Mouse (Mus musculus): ENCODE results near the gene Bsg.

The Bsg gene

DNA sequence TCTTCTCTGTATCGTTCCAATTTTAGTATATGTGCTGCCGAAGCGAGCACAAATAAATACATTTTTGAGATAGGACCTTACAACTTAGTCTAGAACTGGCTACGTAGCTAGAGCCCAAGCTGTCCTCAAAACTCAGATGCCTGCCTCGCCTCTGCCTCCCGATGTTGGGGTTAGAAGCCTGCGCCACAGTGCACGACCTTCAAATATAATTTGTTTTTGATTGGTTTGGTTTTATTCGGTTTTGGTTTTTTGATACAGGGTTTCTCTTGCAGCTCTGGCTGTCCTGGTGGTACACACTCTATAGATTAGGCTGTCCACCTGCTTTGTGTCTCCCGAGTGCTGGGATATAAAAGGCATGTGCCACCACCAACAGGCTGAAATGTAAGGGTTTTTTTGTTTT, 750 bp upstream of the Bsg start:
- DNase-seq (ENCODE audit: low read depth, low spot score) = no peak

DNA sequence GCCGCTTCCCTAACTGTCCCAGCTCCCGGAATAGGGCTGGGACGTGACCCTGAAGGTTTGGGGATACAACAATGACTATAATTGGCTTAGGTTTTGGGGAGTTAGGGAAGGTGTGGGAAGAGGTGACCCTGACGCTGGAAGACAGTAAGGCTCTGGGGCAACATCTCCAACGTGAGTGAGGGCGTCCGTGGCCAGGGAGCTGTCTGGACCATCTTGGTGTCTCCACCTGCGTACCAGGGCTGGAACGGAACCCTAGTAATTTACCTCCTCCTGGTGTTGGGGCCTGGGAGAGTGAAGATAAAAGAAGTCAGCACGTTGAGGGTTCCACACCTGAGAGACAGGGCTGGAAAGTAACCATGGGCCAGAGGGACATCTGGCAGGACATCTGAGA, 674 bp downstream of the Bsg start:
- DNase-seq (ENCODE audit: low read depth, low spot score) = no peak

DNA sequence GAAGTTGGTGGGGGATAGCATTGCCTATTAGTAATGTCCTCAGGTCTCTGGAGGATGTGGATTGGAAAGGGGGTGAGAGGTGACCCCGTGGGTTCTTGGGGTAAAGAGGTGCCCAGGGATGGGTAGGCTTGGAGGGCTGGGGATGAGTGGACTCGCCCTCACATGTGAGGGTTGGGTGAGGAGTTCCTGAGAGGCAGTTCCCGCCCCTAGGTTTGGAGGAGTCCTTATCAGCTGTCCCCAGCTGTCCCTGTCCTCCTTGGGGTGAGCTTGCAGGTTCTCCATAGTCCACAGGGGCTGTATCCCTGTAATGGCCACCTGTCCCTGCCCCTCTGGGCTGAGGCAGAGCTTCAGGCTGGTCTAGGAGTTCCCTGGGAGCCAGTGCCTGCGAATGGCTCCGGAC, 1.7 kb downstream of the Bsg start:
- DNase-seq (ENCODE audit: low read depth, low spot score) = no peak

DNA sequence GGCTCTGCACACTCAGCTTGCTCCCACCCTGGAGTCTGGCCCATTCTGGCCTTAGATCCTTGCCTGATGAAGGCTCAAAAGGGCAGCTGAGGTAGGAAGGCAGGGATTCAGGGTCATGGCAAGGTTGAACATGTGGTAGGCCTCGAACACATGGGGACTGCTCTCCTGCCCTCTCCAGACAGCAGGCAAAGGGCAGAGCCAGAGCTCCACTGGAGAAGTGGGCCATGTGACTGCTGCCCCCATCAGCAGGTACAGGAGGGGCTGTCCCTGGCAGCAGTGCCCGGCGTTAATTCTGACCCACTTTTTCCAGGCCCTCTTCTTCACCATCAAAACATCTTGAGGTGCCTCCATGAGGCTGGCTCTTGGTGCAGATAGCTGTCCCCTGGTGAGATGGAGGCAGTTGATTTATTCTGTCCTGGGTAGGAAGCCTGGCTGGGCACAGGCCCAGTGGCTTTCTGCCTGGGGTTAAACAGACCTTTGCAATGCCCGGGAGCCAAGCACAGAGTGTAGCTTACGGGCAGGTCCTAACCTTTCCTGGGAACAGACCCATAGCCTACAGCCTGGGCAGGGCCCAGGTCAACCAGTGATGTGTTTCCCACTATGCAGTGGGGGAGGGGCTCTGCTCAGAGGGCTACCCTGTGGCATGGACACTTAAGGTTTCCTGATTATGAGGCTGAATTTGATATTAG, 2.3 kb downstream of the Bsg start:
- no peak for DNase-seq (ENCODE audit: low read depth, low spot score)

DNA sequence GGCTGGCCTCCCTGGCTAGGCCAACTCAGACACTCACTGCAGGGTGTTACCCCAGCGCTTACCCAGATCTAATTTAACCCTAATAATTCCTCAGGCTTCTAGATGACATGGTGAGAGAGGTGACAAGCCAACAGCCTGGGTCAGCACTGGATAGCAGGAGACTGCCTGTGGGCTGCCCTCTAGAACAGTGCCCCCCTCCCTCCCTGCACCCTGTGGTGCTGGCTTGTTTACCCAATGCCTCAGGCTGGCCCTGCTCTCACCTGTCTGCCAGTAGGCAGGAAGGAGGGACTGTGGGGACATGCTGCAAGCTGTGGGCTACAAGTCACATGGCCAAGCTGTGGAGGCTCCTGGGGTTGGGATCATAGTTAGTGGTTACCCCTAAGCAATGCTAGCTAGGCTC, 2.9 kb downstream of the Bsg start:
- DNase-seq (ENCODE audit: low read depth, low spot score) = no peak

DNA sequence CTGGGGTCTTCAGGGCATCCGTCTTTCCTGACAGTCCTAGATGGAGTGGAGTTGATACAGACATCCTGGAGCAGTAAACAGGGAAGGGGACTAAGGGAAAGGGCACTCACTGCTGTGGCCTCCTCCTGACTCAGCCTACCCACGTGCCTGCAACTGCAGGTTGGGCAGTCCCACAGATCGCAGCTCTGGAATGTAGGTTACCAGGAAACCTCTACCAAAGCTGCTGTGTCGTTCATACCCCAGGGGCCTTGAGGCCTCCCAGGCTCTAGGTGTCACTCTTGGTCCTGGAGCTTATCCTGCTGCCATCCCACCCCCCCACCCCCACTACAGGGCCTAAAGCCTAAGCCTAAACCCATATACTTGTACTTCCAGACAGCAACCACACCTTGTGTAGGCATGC, 3.5 kb downstream of the Bsg start:
- peak; percentile 79 for DNase-seq (ENCODE audit: low read depth, low spot score)

DNA sequence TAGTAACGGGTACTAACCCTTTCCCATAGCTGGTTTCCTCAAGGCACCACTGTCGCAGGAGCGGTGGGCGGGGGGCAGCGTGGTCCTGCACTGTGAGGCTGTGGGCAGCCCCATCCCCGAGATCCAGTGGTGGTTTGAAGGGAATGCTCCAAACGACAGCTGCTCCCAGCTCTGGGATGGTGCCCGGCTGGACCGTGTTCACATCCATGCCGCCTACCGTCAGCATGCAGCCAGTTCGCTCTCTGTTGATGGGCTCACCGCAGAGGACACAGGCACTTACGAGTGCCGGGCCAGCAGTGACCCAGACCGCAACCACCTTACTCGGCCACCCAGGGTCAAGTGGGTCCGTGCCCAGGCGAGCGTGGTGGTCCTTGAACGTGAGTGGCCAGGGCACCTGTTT, 4.4 kb downstream of the Bsg start:
- no peak for DNase-seq (ENCODE audit: low read depth, low spot score)

DNA sequence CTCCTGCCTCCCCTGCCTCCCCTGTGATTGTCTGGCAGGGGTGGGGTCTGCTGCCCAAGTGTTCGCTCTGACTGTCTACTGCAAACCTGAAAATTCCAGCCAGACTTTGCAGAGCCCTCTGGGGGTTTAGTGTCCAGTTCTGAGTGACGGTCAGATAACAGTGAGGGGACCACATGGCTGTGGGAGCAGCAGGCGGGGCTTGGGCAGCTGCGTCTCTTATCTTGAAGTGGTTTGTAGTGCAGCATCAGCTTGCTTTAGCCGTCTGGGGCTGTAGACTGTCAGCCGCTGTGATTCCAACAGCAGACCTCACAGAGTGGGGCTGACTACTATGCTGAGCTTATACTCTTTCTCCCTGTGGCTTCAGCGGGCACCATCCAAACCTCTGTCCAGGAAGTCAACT, 5.0 kb downstream of the Bsg start:
- DNase-seq (ENCODE audit: low read depth, low spot score) = no peak

DNA sequence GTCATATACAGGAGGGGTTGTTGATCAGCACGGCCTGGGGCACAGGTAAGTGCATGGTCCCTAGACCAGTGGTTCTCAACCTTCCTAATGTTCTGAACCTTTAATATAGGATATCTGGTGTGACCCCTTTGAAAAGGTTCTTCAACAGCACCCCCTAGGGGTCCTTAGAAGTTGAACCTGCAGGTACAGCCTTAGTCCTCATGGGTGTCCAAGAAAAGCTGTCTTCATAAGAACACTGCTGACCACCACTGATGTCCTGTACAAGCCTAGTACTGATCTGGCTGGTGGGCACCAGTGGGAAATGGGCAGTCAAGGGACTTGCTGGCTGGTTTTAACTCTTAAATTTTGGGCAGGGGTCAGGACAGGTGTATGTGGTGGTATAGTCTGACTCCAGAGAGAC, 7.7 kb downstream of the Bsg start:
- peak; percentile 75 for DNase-seq (ENCODE audit: low read depth, low spot score)

DNA sequence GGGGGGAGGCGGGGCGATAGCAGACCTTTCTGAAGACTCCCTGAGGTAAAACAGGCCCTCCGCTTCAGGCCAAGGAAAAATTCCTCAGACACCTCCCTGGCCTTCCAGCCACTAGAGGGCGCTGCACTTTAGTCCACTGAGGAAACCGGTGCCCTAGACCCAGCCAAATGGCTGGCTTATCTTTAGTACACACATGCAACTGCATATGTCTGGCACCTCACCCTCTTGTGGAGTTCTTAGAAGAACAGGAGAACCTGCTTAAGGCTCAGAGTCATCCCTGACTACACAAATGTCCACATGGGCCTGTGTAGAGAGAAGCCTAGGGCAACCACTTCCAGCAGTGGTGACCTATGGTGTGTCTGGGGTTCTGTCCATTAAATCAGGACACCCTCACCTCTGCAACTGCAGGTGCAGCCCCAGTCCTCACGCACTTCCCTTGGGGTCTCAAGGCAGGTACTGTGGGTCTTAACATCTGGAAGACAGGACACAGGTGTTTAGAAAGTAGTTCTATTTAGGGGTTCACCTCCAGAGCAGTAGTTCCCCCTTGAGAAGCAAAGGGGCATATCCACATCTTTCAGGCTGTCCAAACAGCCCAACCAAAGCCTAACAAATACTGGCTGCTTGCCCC, 8.3 kb downstream of the Bsg start:
- peak; percentile 86 for DNase-seq (ENCODE audit: low read depth, low spot score)

DNA sequence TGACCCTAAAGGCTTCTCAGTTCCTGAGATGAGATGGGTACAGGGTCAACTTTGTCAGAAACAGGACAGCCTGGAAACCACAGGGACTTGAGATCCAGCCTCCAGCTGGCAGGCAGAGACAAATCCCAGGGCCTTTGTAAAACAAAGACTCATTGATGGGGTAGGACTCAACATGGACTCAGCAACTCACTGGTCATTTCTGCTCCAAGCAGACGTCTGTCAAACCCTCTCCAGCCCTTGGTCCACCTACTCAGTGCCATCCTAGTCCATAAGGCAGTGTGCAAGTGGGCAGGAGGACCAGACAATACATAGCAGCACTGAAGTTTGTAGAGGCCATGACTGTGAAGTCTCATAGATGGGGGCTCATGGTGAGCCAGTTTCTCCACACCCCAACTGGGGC, 8.9 kb downstream of the Bsg start:
- DNase-seq (ENCODE audit: low read depth, low spot score) = no peak

DNA sequence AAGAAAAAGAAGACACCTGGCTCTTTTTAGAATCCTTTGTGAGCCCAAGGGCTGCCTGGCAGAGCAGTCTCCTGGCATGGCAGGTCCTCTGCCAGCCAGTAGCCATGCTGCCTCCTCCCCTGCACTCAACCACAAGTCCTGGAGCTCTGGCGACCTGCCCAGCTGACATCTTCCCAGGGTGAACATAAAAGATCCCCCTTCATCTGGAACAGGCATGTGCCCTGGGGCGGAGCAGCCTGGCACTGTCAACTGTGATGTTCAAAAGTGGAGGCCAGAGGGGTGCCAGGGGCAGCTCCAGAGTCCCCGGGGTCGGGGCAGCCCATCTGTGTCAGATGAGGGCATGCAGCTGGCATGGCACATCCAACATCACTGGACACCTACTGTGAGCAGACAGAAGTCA, 10.7 kb downstream of the Bsg start:
- no peak for DNase-seq (ENCODE audit: low read depth, low spot score)

DNA sequence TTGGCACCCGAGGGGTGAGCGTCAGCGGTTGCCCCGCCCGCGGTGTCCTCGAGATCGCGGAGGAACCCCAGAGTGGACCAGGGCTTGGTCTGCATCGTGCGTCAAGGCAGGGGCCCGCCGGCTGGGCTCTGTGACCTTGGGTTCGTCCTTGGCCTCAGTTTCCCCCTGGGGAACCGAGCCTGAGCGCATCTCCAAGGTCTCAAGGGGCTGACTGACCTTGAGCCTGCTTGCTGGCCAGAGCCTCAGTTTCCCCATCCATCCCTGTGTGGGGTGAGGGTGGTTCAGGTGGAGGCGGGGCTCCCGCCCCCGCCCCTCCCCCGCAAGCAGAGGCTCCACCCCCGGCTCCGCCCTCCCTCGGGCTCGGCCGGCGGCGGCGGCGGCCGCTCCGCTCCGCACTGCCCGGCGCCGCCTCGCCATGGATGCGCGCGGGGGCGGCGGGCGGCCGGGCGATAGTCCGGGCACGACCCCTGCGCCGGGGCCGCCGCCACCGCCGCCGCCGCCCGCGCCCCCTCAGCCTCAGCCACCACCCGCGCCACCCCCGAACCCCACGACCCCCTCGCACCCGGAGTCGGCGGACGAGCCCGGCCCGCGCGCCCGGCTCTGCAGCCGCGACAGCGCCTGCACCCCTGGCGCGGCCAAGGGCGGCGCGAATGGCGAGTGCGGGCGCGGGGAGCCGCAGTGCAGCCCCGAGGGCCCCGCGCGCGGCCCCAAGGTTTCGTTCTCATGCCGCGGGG, 12.1 kb downstream of the Bsg start, which contains the start of gene Hcn2:
Gene Hcn2 (plus strand): TSS at position 381 of the 734 bp plus-strand sequence.
- no peak for DNase-seq (ENCODE audit: low read depth, low spot score)

DNA sequence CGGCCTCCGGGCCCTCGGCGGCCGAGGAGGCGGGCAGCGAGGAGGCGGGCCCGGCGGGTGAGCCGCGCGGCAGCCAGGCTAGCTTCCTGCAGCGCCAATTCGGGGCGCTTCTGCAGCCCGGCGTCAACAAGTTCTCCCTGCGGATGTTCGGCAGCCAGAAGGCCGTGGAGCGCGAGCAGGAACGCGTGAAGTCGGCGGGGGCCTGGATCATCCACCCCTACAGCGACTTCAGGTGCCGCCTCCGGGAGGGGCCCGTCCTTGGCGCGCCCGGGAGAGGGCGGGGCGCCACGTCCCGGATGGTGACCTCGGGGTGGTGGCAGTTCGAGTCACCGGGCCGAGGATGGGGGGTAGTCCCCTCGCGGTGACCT, 12.7 kb downstream of the Bsg start:
- no peak for DNase-seq (ENCODE audit: low read depth, low spot score)

DNA sequence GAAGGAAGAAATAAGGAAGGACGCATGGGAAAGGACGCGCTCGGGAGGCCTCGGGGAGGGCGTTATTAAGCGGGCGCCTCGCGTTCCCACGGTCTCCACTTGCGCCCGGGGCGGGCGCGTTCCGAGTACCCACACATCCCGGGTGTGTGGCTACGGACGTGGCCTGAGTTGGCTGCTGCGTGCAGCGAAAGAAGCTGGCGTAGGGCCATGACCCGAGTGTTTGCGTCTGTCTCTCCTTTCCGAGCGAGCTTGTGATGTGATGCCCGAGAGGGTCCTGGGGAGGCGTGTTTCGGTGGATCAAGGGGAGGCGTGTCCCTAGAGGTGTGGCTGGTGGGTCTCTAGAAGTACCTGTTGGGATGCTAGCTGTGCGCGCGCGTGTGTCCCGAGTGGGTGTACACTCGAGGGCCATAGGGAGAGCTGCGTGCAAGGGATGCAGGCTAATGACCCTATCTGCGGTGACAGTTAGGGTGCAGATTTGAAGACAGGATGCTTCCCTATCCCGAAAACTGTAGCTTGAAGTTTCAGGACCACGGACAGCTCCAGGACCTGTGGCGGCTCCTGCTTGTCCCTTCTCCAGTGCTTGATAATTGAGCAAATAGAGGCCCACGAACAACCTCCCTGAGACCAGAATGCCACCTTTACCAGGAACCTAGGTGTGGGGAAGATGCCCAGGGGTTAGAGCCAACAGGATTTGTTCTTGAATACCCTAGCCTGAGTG, 13.5 kb downstream of the Bsg start:
- peak; percentile 81 for DNase-seq (ENCODE audit: low read depth, low spot score)

DNA sequence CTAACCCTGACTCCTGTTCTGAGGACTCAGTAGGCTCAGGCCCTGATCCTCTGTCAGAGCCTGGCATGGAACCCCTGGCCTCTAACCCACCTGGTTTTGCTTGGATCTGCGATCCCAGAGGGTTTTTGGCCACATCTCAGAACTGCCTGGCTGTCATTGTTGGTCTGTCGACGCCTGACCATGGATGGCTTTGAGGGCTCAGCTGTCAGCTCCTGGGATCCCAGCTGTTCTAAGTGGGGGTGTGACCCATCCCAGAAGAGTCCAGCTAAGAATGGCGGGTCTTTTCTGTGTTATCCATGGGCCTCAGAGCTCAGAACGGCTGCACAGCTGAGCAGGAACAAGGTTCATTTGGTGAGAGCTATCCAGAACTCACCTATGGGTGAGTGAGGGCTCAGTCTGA, 16.8 kb downstream of the Bsg start:
- DNase-seq (ENCODE audit: low read depth, low spot score) = no peak

DNA sequence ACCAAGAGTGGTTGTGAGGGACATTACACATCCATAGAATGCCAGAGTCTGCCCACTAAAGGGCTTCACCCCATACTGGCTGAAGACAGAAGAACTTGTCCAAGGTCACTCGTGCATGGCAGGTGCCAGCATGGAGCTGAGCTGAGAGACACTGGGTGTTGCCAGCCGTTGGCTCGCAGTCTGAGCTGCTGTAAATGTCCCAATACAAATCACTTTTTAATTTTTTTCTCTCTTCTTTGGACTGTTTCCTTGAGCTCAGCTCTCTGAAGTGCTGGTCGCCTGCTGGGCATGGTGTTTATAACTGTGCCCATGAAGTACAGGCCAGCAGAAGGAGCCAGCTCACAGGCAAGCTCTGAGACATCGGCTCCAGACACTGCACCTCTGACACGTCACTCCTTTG, 18.8 kb downstream of the Bsg start:
- no peak for DNase-seq (ENCODE audit: low read depth, low spot score)

DNA sequence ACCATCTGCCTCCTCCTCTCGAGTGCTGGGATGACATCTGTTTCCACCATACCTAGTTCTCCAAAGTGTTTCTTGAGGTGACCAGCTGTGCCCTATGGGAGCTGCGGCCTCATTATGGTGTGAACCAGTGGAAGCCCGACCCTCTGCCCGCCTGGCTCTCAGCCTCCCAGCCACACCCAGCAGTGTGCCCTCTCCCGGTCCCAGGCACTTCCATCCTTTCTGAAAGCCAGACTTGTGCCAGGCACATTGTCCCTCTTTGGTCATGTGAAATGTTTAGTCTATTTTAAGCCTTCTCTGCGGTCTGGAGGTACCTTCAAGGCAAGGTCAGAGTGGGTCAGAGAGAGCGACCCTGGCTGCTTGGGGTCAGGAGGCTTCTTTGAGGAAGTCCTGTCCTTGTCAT, 19.4 kb downstream of the Bsg start:
- no peak for DNase-seq (ENCODE audit: low read depth, low spot score)

DNA sequence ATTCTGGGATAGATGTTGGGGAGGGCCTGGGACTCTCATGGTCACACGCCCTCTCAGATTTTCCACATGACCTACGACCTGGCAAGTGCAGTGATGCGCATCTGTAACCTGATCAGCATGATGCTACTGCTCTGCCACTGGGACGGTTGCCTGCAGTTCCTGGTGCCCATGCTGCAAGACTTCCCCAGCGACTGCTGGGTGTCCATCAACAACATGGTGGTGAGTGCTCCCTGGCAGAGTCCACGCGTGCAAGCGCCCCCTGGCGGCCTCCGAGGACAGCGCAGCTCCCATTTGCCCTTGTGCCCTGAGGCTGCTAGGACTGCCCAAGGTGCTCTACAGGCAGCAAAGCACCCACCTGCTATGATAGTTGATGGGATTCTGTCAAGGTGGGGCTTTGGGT, 21.8 kb downstream of the Bsg start:
- DNase-seq (ENCODE audit: low read depth, low spot score) = peak; percentile 69

DNA sequence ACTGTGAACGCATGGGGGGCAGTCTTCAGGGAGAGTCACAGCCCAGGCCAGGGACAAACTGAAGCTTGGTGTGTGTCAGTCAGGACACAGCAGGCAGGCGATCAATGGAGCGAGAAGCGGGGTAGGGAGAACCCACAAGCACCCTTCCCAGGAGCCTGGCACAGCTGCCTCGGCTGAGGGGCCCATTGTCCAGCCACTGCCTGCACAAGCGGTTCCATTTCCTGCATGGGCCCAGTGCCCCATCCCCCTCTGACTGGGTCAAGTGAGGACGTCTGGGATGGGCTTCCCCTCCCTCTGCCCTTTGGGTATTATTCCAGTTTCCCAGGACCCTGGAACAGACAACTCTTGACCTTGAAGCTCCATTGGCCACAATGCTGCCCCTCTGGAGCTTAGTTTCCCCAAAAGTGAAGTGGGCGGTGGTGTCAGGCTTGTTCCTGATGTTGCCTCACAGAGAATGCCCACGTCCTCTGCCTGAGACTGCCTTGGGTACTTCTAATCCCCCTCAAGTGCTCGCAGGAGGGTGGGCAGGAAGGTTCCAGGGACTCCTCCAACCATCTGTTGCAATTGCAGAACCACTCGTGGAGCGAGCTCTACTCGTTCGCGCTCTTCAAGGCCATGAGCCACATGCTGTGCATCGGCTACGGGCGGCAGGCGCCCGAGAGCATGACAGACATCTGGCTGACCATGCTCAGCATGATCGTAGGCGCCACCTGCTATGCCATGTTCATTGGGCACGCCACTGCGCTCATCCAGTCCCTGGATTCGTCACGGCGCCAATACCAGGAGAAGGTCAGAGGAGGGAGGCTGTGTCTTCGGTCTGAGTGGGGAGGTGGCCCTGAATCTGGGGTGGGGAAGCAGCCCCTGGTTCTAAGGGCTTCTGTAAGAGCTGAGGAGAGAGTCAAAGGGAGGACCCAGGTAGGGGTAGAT, 24.3 kb downstream of the Bsg start:
- no peak for DNase-seq (ENCODE audit: low read depth, low spot score)

DNA sequence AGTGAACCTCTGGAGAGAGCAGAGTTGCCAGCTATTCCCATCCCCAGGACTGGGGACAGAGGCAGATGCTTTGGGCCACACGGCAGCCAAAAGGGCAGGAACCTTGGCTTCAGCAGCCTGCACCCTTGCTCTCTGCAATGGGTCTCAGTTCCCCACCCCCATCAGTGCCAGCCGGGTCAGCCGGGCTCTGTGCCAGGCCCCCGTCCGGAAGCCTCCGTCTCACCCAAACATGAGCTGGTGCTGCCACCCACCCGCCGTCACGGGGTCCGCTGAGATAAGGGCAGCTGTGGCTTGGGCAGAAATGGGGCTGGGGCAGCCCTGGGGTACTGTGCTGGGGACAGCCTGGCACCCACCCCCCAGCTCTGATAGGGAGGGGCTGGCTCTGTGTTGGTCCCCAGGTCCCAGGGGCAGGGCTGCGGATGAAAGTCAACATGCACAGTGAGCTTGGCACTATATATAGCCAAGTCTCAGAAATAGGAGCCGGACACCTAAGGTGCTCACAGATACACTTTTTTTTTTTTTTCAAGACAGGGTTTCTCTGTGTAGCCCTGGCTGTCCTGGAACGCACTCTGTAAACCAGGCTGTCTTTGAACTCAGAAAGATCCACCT, 25.2 kb downstream of the Bsg start:
- DNase-seq (ENCODE audit: low read depth, low spot score) = no peak
